Mouse (Mus musculus) megakaryocyte, embryonic 14.5 days (primary cell): ENCODE measurements around the gene Il27.

Source experiments
- FLI1 ChIP-seq: IDR thresholded peaks from 2 replicates; pipeline ENCODE4 v1.6.1; 2012; ENCODE audit warnings: low read length, inconsistent platforms, mixed read lengths
- GATA1 ChIP-seq: IDR thresholded peaks from 3 replicates; pipeline ENCODE4 v1.6.1; 2012; ENCODE audit warnings: mixed read lengths, low read length, inconsistent platforms, borderline replicate concordance

DNA sequence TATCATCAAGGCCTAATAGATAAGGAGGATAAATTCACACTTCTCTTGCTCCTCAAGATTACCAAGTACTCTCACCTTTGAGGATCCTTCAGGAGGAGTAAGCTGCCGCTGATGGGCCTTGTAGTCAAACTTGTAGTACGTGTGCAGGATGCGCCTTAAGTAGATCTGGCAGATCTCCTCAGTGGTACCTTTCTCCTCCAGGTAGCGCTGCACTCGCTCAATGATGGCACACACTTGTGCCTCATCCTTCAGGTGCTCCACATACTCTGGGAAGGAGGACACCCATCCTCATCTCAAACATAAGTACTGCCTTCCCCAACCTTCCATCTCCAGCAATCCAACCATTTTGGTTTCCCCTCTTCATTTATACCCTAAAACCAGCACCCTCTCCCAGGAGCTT lies 38.1 kb downstream of the Il27 start:
- no peak for TF ChIP-seq FLI1
- TF ChIP-seq GATA1, result no peak
